Mouse (Mus musculus) CH12.LX (cell line): ENCODE results near the gene Nup160. TPM values are rescaled to one million over a fixed set of nuclear protein-coding genes. Genes with fewer than 3 reads are reported as not detected.

ENCODE experiments used
- DNase-seq: peaks from one replicate; pipeline ENCODE4 v3.0.0-alpha.2; 2013; ENCODE audit errors: extremely low read depth
- H3K27ac ChIP-seq: 2 replicates; pipeline ENCODE4 v1.5.1; 2012; ENCODE audit warnings: low read depth, mild to moderate bottlenecking, control low read depth, moderate library complexity; ENCODE audit not compliant: insufficient read depth
- H3K27me3 ChIP-seq: replicated peaks from 2 replicates; pipeline ENCODE3; 2012; ENCODE audit warnings: inconsistent platforms
- H3K36me3 ChIP-seq, 2 experiments: replicated peaks in 1 of 2; 2 replicates each; pipeline versions ENCODE3 to v1.6.1; 2012; ENCODE audit warnings: inconsistent platforms in 1 of 2, low read length in 1 of 2, mild to moderate bottlenecking in 1 of 2, mixed read lengths in 1 of 2, moderate library complexity in 1 of 2; ENCODE audit not compliant: control insufficient read depth in 1 of 2, insufficient read depth in 1 of 2
- H3K4me1 ChIP-seq, 2 experiments: 2 replicates each; pipeline ENCODE4 v1.6.1; 2012; ENCODE audit warnings: inconsistent platforms in 1 of 2, moderate library complexity in 1 of 2; ENCODE audit not compliant: insufficient read depth in 2 of 2, control insufficient read depth in 1 of 2
- H3K4me2 ChIP-seq: 2 replicates; pipeline ENCODE4 v1.6.1; 2012; ENCODE audit warnings: low read depth, mild to moderate bottlenecking, control low read depth; ENCODE audit not compliant: poor library complexity, insufficient read depth, severe bottlenecking
- H3K4me3 ChIP-seq, 3 experiments: fragments of 150-350 bp in 1 of 3; sonication (generic) in 1 of 3; replicated peaks in 1 of 3; 2 replicates each; pipeline versions ENCODE3 to v1.5.1; 2011 to 2012; ENCODE audit warnings: low read depth in 2 of 3, low read length in 2 of 3, mild to moderate bottlenecking in 2 of 3, moderate library complexity in 2 of 3, control low read depth in 1 of 3, improper control_type of control experiment in 1 of 3, inconsistent platforms in 1 of 3, mixed read lengths in 1 of 3; ENCODE audit not compliant: poor library complexity in 1 of 3
- H3K79me2 ChIP-seq: replicated peaks from 2 replicates; pipeline ENCODE4 v1.6.1; 2012; ENCODE audit warnings: mild to moderate bottlenecking, moderate library complexity; ENCODE audit not compliant: control insufficient read depth, poor library complexity, insufficient read depth, severe bottlenecking; ENCODE audit errors: extremely low read depth
- H3K9ac ChIP-seq: 2 replicates; pipeline ENCODE4 v1.6.1; 2012; ENCODE audit warnings: low read depth, mild to moderate bottlenecking, control low read depth, moderate library complexity; ENCODE audit not compliant: insufficient read depth
- H3K9me3 ChIP-seq: replicated peaks from 2 replicates; pipeline ENCODE3; 2012; ENCODE audit warnings: low read length, inconsistent platforms, mixed read lengths
- CHD1 ChIP-seq: IDR thresholded peaks from 2 replicates; pipeline ENCODE4 v1.6.1; 2012; ENCODE audit warnings: low read depth, low read length, improper control_type of control experiment, inconsistent platforms
- CTCF ChIP-seq, 2 experiments: IDR thresholded peaks in 1 of 2; conservative IDR thresholded peaks in 1 of 2; 2 replicates each; pipeline ENCODE4 v1.5.1; 2011 to 2012; ENCODE audit warnings: low read depth in 2 of 2, low read length in 2 of 2, improper control_type of control experiment in 1 of 2, inconsistent platforms in 1 of 2, mild to moderate bottlenecking in 1 of 2, moderate library complexity in 1 of 2
- ELF1 ChIP-seq: IDR thresholded peaks from 2 replicates; pipeline ENCODE4 v1.6.1; 2014; ENCODE audit warnings: low read depth, mild to moderate bottlenecking, inconsistent platforms, low read length, improper control_type of control experiment
- ETS1 ChIP-seq: conservative IDR thresholded peaks from 2 replicates; pipeline ENCODE4 v1.6.1; 2012; ENCODE audit warnings: low read depth, mild to moderate bottlenecking, inconsistent platforms, low read length, improper control_type of control experiment, moderate library complexity
- IRF4 ChIP-seq: IDR thresholded peaks from 2 replicates; pipeline ENCODE4 v1.6.1; 2014; ENCODE audit warnings: low read depth, mild to moderate bottlenecking, inconsistent platforms, low read length, improper control_type of control experiment
- JUND ChIP-seq: conservative IDR thresholded peaks from 2 replicates; pipeline ENCODE4 v1.6.1; 2011; ENCODE audit warnings: low read depth, low read length, improper control_type of control experiment
- KAT2A ChIP-seq: IDR thresholded peaks from 2 replicates; pipeline ENCODE4 v1.6.1; 2012; ENCODE audit warnings: low read length, improper control_type of control experiment, inconsistent platforms; ENCODE audit not compliant: insufficient replicate concordance
- MAZ ChIP-seq: IDR thresholded peaks from 2 replicates; pipeline ENCODE4 v1.6.1; 2012; ENCODE audit warnings: low read depth, mild to moderate bottlenecking, inconsistent platforms, low read length, improper control_type of control experiment, moderate library complexity
- MEF2A ChIP-seq: IDR thresholded peaks from 2 replicates; pipeline ENCODE4 v1.6.1; 2014; ENCODE audit warnings: low read depth, mild to moderate bottlenecking, inconsistent platforms, low read length, improper control_type of control experiment, borderline replicate concordance
- POLR2AphosphoS2 ChIP-seq: IDR thresholded peaks from 2 replicates; pipeline ENCODE4 v1.6.1; 2011; ENCODE audit warnings: low read depth, low read length, improper control_type of control experiment
- RAD21 ChIP-seq: IDR thresholded peaks from 2 replicates; pipeline ENCODE4 v1.6.1; 2011; ENCODE audit warnings: low read depth, mild to moderate bottlenecking, low read length, improper control_type of control experiment, moderate library complexity
- SMC3 ChIP-seq: IDR thresholded peaks from 2 replicates; pipeline ENCODE4 v1.6.1; 2011; ENCODE audit warnings: low read depth, low read length, improper control_type of control experiment
- UBTF ChIP-seq: IDR thresholded peaks from 2 replicates; pipeline ENCODE4 v1.6.1; 2012; ENCODE audit warnings: low read depth, mild to moderate bottlenecking, inconsistent platforms, low read length, improper control_type of control experiment, moderate library complexity
- USF1 ChIP-seq: IDR thresholded peaks from 2 replicates; pipeline ENCODE4 v1.6.1; 2014; ENCODE audit warnings: low read depth, mild to moderate bottlenecking, inconsistent platforms, low read length, improper control_type of control experiment
- ZC3H11A ChIP-seq: IDR thresholded peaks from 2 replicates; pipeline ENCODE4 v1.6.1; 2012; ENCODE audit warnings: low read depth, mild to moderate bottlenecking, inconsistent platforms, low read length, improper control_type of control experiment
- ZKSCAN1 ChIP-seq: IDR thresholded peaks from 2 replicates; pipeline ENCODE4 v1.6.1; 2012; ENCODE audit warnings: low read depth, inconsistent platforms, low read length, improper control_type of control experiment, borderline replicate concordance
- ZMIZ1 ChIP-seq: IDR thresholded peaks from 2 replicates; pipeline ENCODE4 v1.6.1; 2012; ENCODE audit warnings: low read depth, mild to moderate bottlenecking, inconsistent platforms, low read length, improper control_type of control experiment
- dilution Hi-C: fragments of 300-500 bp; cut with MboI; formaldehyde crosslinking; loops from 2 replicates; pipeline ENCODE4 v1.14.3; 2020; ENCODE audit warnings: low sequenced_read_pairs; ENCODE audit not compliant: extremely low pct_unique_long_range_greater_than_20kb, extremely low pct_ligation_motif_present
- in situ Hi-C: fragments of 300-500 bp; cut with MboI; formaldehyde crosslinking; loops from 3 replicates; pipeline ENCODE4 v1.14.3; 2019; ENCODE audit warnings: low sequenced_read_pairs, low pct_ligation_motif_present, low pct_unique_long_range_greater_than_20kb, mixed read lengths
- polyA plus RNA-seq: library from polyadenylated mRNA; unstranded; fragments of >175 nt; gene quantifications from 2 replicates; pipeline ENCODE4 v1.2.1, GENCODE M21; 2012; ENCODE audit warnings: low read depth; ENCODE audit not compliant: insufficient read length
- total RNA-seq, 2 experiments: library from RNA; depleted of rRNA; stranded (reverse); fragments of 300-350 nt in 1 of 2; fragments of >200 nt in 1 of 2; gene quantifications; 2 replicates each; pipeline ENCODE4 v1.2.3; 2012 to 2014

Gene Nup160
- total and polyA plus RNA-seq, 3 experiments, result 32.7 to 71.8 (median 59.1) TPM

GRCm38 (mm10) chr2:90634671-90635070 is 42.3 kb upstream of the Nup160 start:
- dilution Hi-C loops, result no loop called here
- Histone ChIP-seq H3K79me2 (no peaks in the 10 kb centered on the region), H3K9me3 (no peaks in the 10 kb centered on the region), H3K4me3 (no peak overlapping the region), H3K4me1 (peaks cover 10 to 22% of the 10 kb centered on the region in 2 experiments), H3K9ac (no peak overlapping the region), H3K27me3 (no peaks in the 10 kb centered on the region), H3K4me2 (no peak overlapping the region), H3K36me3 (no peaks in the 10 kb centered on the region), H3K27ac (no peak overlapping the region)
- in situ Hi-C loops, result loop anchor here (5.0 kb wide), 1 partner anchor 43 kb away; the partner anchor contains the start of gene Nup160
- TF ChIP-seq ELF1, result no peak
- no peak for TF ChIP-seq RAD21
- TF ChIP-seq CTCF (conservative IDR thresholded peaks at IDR 0.05 in 1 of 2, IDR thresholded peaks at IDR 0.05 in 1 of 2; ENCODE audit: low read depth in 2 of 2, low read length in 2 of 2), result no peak
- TF ChIP-seq UBTF, result no peak
- TF ChIP-seq JUND, result no peak
- no peak for DNase-seq

- H3K4me3 ChIP-seq, result no peak overlapping the region
- H3K4me2 ChIP-seq, result no peak overlapping the region
- no peaks in the 10 kb centered on the region for H3K79me2 ChIP-seq
- in situ Hi-C loops, result loop anchor here (5.0 kb wide), 1 partner anchor 42 kb away; the partner anchor contains the start of gene Nup160
- H3K36me3 ChIP-seq, result no peaks in the 10 kb centered on the region
- no peak for DNase-seq
- no peak overlapping the region for H3K9ac ChIP-seq
- H3K9me3 ChIP-seq, result no peaks in the 10 kb centered on the region
- dilution Hi-C loops, result no loop called here
- no peak overlapping the region for H3K27ac ChIP-seq
- peaks cover 10 to 27% of the 10 kb centered on the region in 2 experiments for H3K4me1 ChIP-seq
- H3K27me3 ChIP-seq, result no peaks in the 10 kb centered on the region
- TF ChIP-seq MEF2A (no peak), UBTF (no peak), JUND (no peak), USF1 (no peak), CHD1 (no peak), ETS1 (no peak), ELF1 (no peak), KAT2A (no peak), POLR2AphosphoS2 (no peak), ZC3H11A (no peak), SMC3 (no peak), ZMIZ1 (no peak), MAZ (no peak), ZKSCAN1 (no peak), IRF4 (no peak)
Observed at GRCm38 (mm10) chr2:90635085-90635723, 41.8 kb upstream of the Nup160 start.
